Mouse (Mus musculus) embryonic stem cell, embryonic (primary cell): Measurements from ENCODE around the gene Shisal2a.

Source experiments
- CTCF ChIA-PET, 4 experiments: fragments of 300-600 bp in 2 of 4; fragments of 350-600 bp in 2 of 4; sonication (Branson Sonifier 250); formaldehyde crosslinking; loops; one replicate each; lab custom pipeline; 2022; ENCODE audit warnings: inconsistent platforms in 2 of 4; lab: Charles Lee
- POLR2A ChIA-PET, 4 experiments: fragments of 300-600 bp in 2 of 4; fragments of 350-600 bp in 2 of 4; sonication (Branson Sonifier 250); formaldehyde crosslinking; loops; one replicate each; lab custom pipeline; 2022; ENCODE audit warnings: antibody characterized with exemption in 4 of 4, inconsistent platforms in 1 of 4; lab: Charles Lee

Shisal2a gene

DNA sequence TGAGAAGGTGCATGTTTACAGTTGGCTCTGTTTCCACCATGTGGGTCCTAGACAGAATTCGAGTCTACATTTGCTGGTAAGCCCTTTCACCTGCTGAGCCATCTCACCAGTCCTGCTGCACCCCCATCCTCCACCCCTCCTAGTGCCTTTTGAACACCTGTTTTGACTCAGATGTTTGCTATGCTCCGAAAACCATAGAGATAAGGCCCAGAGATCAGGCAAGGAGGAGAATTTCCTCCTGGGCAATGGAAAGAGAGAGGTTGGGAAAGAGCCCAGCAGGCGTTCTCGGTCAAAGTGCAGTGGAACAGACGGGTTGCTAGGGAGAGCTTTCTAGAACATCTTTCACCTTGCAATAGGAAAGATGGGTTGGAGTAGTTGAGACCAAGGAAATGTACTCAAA lies 8.0 kb upstream of the Shisal2a start:
- CTCF ChIA-PET, result no interaction called here

DNA sequence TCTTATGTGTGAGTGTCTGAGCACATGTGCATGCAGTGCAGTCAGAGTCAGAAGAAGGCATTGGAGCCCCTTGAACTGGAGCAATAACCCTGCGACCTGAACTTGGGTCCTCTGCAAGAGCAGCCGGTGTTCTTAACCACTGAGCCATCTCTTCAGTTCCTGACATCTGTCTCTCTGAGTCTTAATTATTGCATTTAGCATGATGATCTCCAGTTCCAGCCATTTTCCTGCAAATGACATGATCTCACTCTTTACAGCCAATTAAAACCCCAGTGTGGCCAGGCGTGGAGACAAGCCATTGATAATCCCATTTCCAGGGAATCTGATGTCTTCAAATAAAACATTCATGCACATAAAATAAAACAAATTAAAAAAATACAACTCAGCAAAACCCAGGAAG lies 5.6 kb upstream of the Shisal2a start:
- ChIA-PET POLR2A (interaction anchor here in 2 of 4 experiments (0.8 to 3.5 kb wide), 12 partner anchors 9 to 57 kb away, joined by 3 to 29 read pairs (median 6); partner anchors contain the start of gene Gpx7 (in 1 of the 2)), CTCF (interaction anchor here in 1 of 4 experiments (0.5 kb wide), 1 partner anchor 97 kb away, joined by 3 read pairs; no protein-coding TSS in a partner anchor)

More for the DNA sequence above, 8.0 kb upstream of the Shisal2a start:
- POLR2A ChIA-PET, result interaction anchor here in 2 of 4 experiments (1.0 to 2.4 kb wide), 3 partner anchors 8 to 13 kb away, joined by 3 to 8 read pairs (median 3); partner anchors contain the start of gene Shisal2a (in 1 of the 2)

DNA sequence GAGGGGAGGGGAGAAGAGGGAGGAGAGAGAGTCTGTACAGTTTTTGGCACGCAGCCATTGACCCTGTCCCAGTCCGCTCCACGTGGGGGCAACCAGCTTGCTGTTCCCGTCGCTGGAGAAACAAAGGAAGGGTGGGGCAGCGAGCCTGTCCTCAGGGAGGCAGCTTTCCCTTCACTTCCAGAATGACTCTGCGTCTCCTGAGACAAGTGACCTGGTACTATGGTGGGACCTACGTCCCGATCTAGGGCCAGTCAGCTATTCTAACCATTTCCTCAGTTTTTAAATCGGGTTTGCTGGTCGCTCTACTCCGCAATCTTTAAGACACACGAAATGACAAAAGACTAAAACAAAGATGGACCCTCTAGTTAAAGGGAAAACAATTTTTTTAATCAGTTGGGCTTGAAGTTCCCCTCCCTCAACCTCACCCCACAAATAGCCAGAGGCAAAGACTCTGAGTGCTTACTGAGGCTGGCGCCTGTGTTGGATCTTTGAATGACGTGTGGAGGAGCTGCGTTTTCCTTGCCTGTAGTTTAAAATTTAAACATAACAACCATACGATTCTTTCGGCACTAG lies 4.6 kb upstream of the Shisal2a start:
- ChIA-PET POLR2A (interaction anchor here (0.6 to 3.5 kb wide), 34 partner anchors 8 to 192 kb away, joined by 3 to 29 read pairs (median 4); partner anchors contain the start of genes Gpx7 (in 3 of the 4), Tut4 (in 3 of the 4), Coa7 (in 1 of the 4) and Orc1 (in 1 of the 4)), CTCF (no interaction called here)

DNA sequence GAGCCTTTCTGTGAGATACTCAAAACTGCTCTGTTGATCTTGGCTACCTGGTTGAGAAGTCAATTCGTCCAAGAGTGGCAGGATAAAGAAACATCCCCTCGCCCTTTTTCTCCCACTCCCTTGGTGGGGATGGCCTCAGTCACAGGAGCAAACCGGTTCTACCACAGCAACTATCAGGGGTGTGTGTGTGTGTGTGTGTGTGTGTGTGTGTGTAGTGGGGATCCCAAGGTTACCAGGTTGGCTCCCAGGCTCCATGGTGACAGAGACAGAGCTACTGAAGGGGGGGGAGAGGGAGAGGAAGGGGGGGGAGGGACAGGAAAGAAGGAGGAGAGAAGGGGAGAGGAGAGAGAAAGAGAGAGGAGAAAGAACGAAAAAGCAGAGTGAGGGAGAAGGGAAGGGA lies 4.0 kb upstream of the Shisal2a start:
- ChIA-PET POLR2A (interaction anchor here in 3 of 4 experiments (0.6 to 3.5 kb wide), 31 partner anchors 9 to 231 kb away, joined by 3 to 29 read pairs (median 5); partner anchors contain the start of genes Gpx7 (in 3 of the 3), Tut4 (in 3 of the 3), Coa7 (in 1 of the 3) and Orc1 (in 1 of the 3)), CTCF (no interaction called here)

DNA sequence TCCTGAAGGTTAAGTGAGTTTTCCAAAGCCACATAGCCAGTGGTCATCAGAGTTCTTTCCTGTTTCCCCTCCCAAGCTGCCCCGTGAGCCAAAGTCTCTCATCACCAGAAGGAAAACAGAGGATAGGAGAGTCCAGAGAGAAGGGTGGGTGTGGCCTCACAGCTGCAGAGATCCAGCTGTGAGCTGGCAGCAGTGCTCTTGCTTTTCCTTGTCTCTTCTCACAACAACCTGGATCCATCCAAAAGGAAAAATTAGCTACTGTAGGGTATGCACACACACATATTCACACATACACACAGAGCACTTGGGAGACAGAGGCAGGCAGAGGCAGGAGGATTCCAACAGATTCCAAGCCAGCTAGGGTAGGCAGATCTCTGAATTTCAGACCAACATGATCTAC lies 2.9 kb upstream of the Shisal2a start:
- CTCF ChIA-PET, result no interaction called here
- POLR2A ChIA-PET, result interaction anchor here in 2 of 4 experiments (0.9 to 3.5 kb wide), 11 partner anchors 12 to 167 kb away, joined by 3 to 29 read pairs (median 5); partner anchors contain the start of gene Gpx7 (in 2 of the 2)

DNA sequence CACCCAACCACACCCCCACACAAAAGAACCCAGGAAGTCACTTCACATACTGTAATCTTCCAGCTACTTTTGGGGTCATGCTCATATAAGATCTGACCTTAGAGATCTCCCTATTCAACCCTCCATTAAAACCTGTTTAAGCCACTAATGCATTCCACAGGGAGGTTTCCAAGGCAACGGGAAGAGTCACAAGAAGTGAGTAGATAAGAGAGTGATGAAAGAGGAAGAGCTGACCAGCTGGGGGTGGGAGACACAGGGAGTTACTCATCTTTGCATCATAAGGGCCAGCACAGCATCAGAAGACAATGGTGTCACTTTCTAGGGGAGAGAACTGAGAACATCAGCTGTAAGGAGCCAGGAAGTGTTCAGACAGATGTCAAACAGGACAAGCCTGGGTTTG lies 3.0 kb downstream of the Shisal2a start:
- ChIA-PET POLR2A (interaction anchor here in 3 of 4 experiments (0.6 to 4.2 kb wide), 38 partner anchors 9 to 239 kb away, joined by 3 to 39 read pairs (median 6); partner anchors contain the start of genes Gpx7 (in 2 of the 3), Tut4 (in 2 of the 3), Cc2d1b (in 1 of the 3) and Coa7 (in 1 of the 3)), CTCF (interaction anchor here in 1 of 4 experiments (0.6 kb wide), 1 partner anchor 274 kb away, joined by 5 read pairs; no protein-coding TSS in a partner anchor)

DNA sequence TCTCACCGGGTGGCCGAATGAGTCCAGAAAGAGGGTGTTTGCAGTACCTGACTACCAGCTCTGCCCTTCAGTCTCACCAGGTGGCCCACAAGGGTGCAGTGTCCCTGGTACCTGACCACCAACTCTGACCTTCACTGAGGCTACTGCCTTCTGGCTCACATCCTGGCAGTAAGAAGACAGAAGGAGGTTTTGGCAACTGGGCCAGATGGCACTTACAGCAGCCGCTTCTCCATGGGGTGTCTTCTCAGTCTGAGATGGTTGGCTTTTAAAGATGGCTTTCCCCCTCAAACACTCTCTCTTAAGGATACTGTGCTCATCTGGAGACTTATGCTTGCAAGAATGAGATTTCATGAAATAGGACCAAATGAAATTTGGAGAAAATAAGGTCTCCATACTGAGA lies 3.7 kb downstream of the Shisal2a start:
- ChIA-PET CTCF (interaction anchor here in 1 of 4 experiments (0.6 kb wide), 1 partner anchor 275 kb away, joined by 5 read pairs; no protein-coding TSS in a partner anchor), POLR2A (interaction anchor here in 3 of 4 experiments (0.8 to 4.2 kb wide), 29 partner anchors 8 to 200 kb away, joined by 3 to 39 read pairs (median 6); partner anchors contain the start of genes Gpx7 (in 2 of the 3), Orc1 (in 1 of the 3), Prpf38a (in 1 of the 3) and Tut4 (in 1 of the 3))

DNA sequence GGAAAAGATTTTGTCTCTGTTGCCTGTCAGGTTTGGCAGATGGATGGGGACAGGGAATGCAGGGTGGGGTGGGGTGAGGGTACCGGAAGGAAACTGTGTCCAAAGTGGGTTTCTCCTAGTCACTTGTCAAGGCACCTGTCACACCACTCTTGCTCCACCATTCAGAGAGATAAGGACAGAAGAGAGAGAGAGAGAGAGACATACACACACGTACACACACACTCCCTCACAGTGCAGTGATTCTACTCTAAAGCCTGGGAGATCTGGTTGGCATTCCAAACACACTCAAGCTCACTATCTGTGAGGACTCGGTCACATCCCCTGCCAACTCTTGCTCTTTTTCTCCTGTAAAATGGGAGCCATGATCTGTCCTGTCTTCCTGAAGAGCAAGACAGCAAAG lies 11.0 kb downstream of the Shisal2a start:
- ChIA-PET POLR2A (interaction anchor here in 2 of 4 experiments (0.8 to 2.9 kb wide), 14 partner anchors 8 to 90 kb away, joined by 3 to 14 read pairs (median 4); partner anchors contain the start of gene Shisal2a (in 2 of the 2)), CTCF (interaction anchor here in 1 of 4 experiments (1.2 kb wide), 1 partner anchor 10 kb away, joined by 3 read pairs; no protein-coding TSS in a partner anchor)

DNA sequence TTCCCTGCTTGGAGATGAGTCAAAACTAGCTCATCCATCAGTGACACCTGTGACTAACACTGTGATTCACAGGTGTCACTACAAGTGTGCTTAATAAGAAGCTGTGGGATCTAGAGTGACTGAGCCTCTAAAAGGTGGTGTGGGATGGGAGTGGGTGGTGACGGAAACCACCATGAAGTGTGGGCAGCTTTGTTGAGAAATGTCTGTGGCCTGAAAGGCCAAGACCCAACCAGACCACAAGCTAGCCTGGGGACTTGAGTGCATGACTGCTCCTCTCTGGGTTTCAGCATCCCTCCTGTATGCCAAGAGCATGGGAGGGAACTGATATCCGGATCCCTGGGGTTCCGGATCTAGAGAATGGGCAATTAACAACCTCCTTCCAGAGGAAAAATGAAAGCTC lies 11.7 kb downstream of the Shisal2a start:
- ChIA-PET POLR2A (interaction anchor here in 2 of 4 experiments (0.6 to 2.9 kb wide), 15 partner anchors 8 to 36 kb away, joined by 3 to 14 read pairs (median 4); partner anchors contain the start of genes Gpx7 (in 1 of the 2) and Shisal2a (in 1 of the 2)), CTCF (no interaction called here)

DNA sequence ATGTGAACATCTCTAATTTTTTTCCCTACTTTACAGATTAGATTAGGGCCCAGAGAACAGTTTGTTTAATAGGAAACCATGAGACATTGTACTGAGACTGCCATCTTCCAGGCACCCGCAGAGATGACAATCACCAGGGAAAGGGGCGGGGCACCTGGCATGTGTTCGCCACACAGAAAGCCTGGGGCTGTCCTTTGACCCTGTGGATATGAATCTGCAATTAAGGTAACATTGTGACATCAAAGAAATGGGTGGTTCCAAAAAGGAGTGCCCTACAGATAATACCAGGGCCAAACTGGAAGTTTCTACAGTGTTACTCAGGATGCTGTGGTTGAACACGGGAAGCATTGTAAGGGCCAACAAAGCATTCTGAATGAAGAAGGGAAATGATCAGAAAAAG lies 12.7 kb downstream of the Shisal2a start:
- ChIA-PET POLR2A (interaction anchor here in 2 of 4 experiments (0.9 to 3.8 kb wide), 9 partner anchors 9 to 191 kb away, joined by 3 to 29 read pairs (median 4); partner anchors contain the start of gene Shisal2a (in 1 of the 2)), CTCF (no interaction called here)

DNA sequence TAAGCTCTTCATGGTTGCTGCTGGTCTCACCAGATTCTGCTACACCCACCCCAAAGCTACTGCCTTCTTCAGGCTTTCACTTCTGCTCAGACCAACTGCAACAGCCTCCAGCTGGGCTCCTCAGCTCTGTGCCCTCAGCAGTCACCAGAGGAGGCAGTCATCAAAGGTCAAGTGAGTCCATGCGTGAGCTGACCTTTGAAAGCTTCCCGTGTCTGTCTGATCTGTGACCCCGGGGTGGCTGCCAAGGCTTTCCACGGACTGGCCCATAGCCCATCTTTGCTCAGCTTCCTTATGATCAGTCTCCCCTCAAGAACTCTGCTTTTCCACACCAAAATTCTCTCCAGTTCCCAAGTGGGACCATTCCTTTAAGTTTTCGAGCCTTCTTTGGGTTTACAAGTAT lies 13.9 kb downstream of the Shisal2a start:
- POLR2A ChIA-PET, result interaction anchor here (0.5 to 3.8 kb wide), 33 partner anchors 8 to 631 kb away, joined by 3 to 29 read pairs (median 4); partner anchors contain the start of genes Shisal2a (in 2 of the 4), Cc2d1b (in 1 of the 4), Coa7 (in 1 of the 4) and Gpx7 (in 1 of the 4)

DNA sequence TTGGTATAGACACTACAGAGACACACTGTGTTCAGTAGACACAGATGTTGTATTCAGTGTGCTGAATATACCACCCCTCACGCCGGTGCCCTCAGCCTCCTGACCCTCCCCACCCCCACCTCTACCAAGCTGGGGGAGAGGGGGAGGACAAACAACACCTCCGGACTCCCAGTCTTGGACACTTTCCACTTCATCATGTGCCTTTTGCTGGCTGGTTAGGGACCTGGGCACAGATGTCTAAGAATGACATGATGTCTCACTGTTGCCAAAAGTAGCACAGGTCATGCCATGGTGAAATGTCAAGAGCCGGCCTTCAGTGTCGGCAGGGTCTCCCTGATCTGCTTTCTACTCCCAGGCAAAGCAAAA lies 19.1 kb downstream of the Shisal2a start:
- ChIA-PET POLR2A (interaction anchor here in 3 of 4 experiments (0.7 to 8.0 kb wide), 15 partner anchors 9 to 40 kb away, joined by 3 to 75 read pairs (median 14); partner anchors contain the start of genes Coa7 (in 2 of the 3) and Shisal2a (in 1 of the 3)), CTCF (interaction anchor here in 1 of 4 experiments (0.6 kb wide), 1 partner anchor 115 kb away, joined by 3 read pairs; no protein-coding TSS in a partner anchor)

More for the DNA sequence above, 13.9 kb downstream of the Shisal2a start:
- CTCF ChIA-PET, result interaction anchor here (0.6 to 1.7 kb wide), 6 partner anchors 30 to 156 kb away, joined by 3 to 5 read pairs (median 4); partner anchors contain the start of gene Gpx7 (in 1 of the 4)

DNA sequence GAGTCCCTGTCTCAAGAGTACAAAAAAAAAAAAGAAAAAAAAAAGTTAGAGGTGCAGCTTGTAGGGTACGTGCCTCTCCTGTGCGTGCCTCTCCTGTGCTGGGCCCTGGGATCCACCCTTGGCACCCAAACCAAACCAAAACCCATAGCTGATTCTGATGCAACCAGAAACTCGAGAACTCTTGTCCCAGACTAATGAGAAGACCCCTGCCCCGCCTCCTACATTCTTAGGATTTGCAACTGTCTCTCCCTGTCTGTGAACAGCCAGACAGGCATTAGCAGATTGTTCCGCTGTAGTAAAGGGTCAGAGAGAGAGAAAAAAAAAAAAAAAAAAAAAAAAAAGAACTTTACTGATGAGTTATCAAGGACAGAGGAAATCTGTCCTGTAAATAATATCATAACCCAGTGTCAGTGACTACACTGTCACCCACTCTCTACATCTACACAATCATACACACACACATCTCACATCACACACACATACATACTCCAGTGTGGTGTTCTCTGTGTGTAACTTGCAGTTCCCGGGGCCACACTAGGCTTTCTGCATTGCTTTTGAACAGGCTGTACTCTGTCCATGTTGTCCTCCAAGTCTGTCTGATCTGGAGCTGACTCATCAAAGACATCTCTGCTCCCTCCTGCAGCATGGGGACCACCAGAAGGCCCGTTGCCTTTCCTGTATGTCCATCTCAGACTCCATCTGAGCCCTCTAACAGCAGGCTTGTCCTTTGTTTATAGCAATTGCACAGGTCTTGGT lies 19.6 kb downstream of the Shisal2a start:
- POLR2A ChIA-PET, result interaction anchor here (0.6 to 8.0 kb wide), 50 partner anchors 9 to 473 kb away, joined by 3 to 75 read pairs (median 6); partner anchors contain the start of genes Shisal2a (in 3 of the 4), Tut4 (in 3 of the 4), Coa7 (in 2 of the 4) and Gpx7 (in 2 of the 4)

DNA sequence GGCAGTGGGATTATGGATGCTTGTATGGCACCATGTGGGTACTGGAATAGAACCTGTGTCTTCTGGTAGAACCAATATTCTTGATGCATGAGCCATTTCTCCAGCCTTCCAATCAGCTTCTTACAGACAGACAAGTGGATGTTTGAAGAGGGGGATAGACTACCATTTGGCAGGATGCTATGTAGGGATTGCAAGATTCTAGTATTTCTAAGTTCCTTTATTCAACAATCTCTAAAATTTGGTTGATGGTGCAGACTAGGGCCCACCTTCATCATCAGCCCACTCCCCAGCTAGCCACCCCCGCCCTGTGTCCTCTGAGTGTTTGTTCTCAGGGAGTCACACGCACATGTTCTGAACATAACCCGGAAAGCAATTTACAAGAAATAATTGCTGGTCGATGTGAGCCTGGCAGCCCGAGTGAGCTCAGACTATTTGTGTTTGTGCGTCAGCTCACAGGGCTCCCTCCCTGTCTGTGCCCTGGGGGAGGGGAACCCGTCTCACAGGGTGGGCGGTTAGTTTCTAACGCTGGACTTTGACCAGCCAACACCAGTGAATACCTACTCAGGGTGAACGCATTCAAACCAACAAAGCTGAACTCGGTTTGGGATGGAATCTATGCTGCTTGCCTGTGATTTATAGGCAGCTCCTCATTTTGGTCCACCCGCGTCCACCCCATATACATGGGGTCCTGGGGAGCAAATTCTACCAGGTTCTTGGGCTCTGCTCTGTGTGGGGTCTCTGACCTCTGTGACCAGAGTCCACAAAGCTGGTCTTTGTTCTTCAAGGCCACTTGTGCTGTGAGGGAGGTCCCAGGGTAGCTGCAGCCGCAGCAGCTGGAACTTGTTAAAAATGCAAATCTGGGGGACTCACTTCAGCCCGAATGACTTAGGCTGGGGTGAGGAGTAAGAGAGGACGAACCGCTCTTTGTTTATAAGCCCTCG lies 20.6 kb downstream of the Shisal2a start:
- POLR2A ChIA-PET, result interaction anchor here (0.5 to 8.0 kb wide), 64 partner anchors 8 to 472 kb away, joined by 3 to 75 read pairs (median 4); partner anchors contain the start of genes Shisal2a (in 3 of the 4), Tut4 (in 3 of the 4), Cc2d1b (in 2 of the 4) and Coa7 (in 2 of the 4)

More for the DNA sequence above, 19.6 kb downstream of the Shisal2a start:
- CTCF ChIA-PET, result interaction anchor here in 3 of 4 experiments (0.6 to 1.7 kb wide), 6 partner anchors 11 to 528 kb away, joined by 3 to 14 read pairs (median 4); partner anchors contain the start of gene Shisal2a (in 1 of the 3)

DNA sequence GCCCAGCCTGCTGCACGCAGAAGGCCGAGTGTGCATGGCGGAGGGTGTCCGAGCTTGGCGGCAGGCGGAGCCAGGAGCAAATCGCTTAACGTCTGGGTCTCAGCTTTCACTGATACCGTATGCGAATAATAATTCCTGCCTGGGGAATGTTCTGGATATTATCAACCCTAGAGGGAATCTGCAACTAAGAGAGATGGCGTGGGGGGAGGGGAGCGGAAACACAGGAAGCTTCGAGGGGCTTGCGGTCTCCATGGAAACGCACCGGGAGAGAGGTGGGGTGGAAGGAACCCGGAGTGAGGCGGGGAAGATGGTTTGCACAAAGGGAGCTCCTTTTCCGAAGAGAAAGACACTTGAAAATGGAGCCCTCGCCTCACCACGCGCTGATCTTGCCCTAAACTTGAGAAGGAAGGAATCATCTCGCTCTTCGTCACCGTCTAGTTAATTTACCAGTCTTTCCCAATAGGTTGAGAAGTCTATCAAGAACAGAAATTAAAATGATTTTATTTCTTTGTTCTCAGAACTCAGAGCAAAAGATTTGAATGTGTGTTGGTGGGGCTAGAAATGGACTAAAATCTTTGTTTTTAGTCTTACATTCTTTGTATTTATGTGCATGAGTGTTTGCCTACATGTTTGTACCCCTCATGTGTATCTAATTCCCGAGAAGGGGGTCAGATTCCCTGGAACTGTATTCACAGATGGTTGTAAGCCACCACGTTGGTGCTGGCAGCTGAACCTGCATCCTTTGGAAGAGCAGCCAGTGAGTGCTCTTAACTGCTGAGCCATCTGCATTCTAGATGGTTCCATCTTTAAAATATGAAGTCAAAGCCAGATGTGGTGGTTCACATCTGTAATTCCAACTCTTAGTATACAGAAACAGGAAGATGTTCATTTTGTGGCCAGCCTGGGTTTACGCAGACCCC lies 22.8 kb downstream of the Shisal2a start:
- POLR2A ChIA-PET, result interaction anchor here in 3 of 4 experiments (0.7 to 8.0 kb wide), 31 partner anchors 8 to 219 kb away, joined by 3 to 75 read pairs (median 3); partner anchors contain the start of genes Gpx7 (in 2 of the 3), Shisal2a (in 2 of the 3), Tut4 (in 2 of the 3) and Coa7 (in 1 of the 3)
- CTCF ChIA-PET, result interaction anchor here in 1 of 4 experiments (1.9 kb wide), 1 partner anchor 21 kb away, joined by 7 read pairs; no protein-coding TSS in a partner anchor

More for the DNA sequence above, 20.6 kb downstream of the Shisal2a start:
- CTCF ChIA-PET, result interaction anchor here in 3 of 4 experiments (0.6 to 1.7 kb wide), 6 partner anchors 10 to 529 kb away, joined by 3 to 14 read pairs (median 4); partner anchors contain the start of gene Shisal2a (in 1 of the 3)
